In genomic region chr6:29513284-29513683, GRCm38 (mm10) we compare ENCODE assay signal across 8 mouse cellular contexts. TPM values are rescaled to one million over a fixed set of nuclear protein-coding genes. Genes with fewer than 3 reads are reported as not detected.
A peak's percentile ranks its signal among the peaks of the same experiment; 100 is the strongest.
DNase-seq lines count a peak whose midpoint lies in the region; ATAC-seq and TF ChIP-seq lines count a peak whose summit lies in the region.

No protein-coding gene starts in this region.

- H3K27me3 ChIP-seq in stomach, postnatal 0 days (ENCODE audit: control insufficient read depth, insufficient read depth, low read length) = no peaks in the 10 kb centered on the region

- peak overlapping the region; percentile 63; the same call in 1 of the 2 replicates for H3K27ac ChIP-seq in stomach, postnatal 0 days (replicated peaks)

- ATAC-seq in megakaryocyte progenitor cell, adult 5-6 weeks (replicated peaks; ENCODE audit: poor library complexity) = peak; percentile 59
- ATAC-seq in stomach, postnatal 0 days (ENCODE audit: low FRiP score, low TSS enrichment) = peak; percentile 83

- no peaks in the 10 kb centered on the region for H3K36me3 ChIP-seq in stomach, postnatal 0 days (ENCODE audit: control insufficient read depth, insufficient read depth, low read length)

- peak overlapping the region; percentile 38 for H3K4me2 ChIP-seq in stomach, postnatal 0 days (replicated peaks; ENCODE audit: low read depth)

- no peak for TF ChIP-seq CTCF in stomach, postnatal 0 days (IDR thresholded peaks at IDR 0.05; ENCODE audit: low read depth)

- no peak overlapping the region for H3K4me3 ChIP-seq in stomach, postnatal 0 days (ENCODE audit: low read depth, low read length)

- intact Hi-C loops in heart, postnatal 10 days (cut with DNase I) = no loop called here

- 4% methylated on average over 11 of the region's 11 CpGs for WGBS in stomach, postnatal 0 days

- H3K4me1 ChIP-seq in stomach, postnatal 0 days (replicated peaks; ENCODE audit: control insufficient read depth, insufficient read depth) = no peaks in the 10 kb centered on the region

- no peaks in the 10 kb centered on the region for H3K9me3 ChIP-seq in stomach, postnatal 0 days (ENCODE audit: control insufficient read depth, low read length)

- DNase-seq in MN1 (ENCODE audit: low spot score) = peak; percentile 80
- DNase-seq in embryo, embryonic 9.5 days (ENCODE audit: extremely low spot score) = peak; percentile 81
- peak; percentile 70 to 72 for DNase-seq in heart, postnatal 10 days
- DNase-seq in kidney, postnatal 10 days = peak; percentile 83
- peak; percentile 61 for DNase-seq in stomach, postnatal 0 days (ENCODE audit: low spot score)
- DNase-seq in layer of hippocampus, adult 9-10 months (ENCODE audit: low spot score) = no peak
- DNase-seq in layer of hippocampus, postnatal 14 days (ENCODE audit: low spot score in 2 of 2) = no peak

- no peak for TF ChIP-seq EP300 in stomach, postnatal 0 days (optimal IDR thresholded peaks at IDR 0.05)

- no peak overlapping the region for H3K9ac ChIP-seq in stomach, postnatal 0 days (ENCODE audit: low read length)

RNA-seq across cellular contexts. Expression of gene Kcp, which starts 5.5 kb away (rescaled TPM):
- total RNA-seq in heart, postnatal 10 days (2021) = 10 to 100 TPM; 18.9 to 19.9 TPM
- 0.05 TPM in 1 of 2 replicates, not detected in the other for total RNA-seq in megakaryocyte progenitor cell, adult 5-6 weeks (2015)
- 0.50 TPM in 1 of 2 replicates, not detected in the other for total RNA-seq in megakaryocyte progenitor cell, adult 5-6 weeks (2017)
- polyA plus RNA-seq in stomach, postnatal 0 days (2015; fragmentation: Nextera tagmentation; extraction: Ambion mirVana) = 3.8 and 6.1 TPM in 2 replicates
- total RNA-seq in layer of hippocampus, postnatal 14 days (2021) = 1 to 10 TPM; 6.8 to 7.5 TPM

RNA-seq across cellular contexts. Expression of gene Irf5, which starts 13.1 kb away (rescaled TPM):
- 1 to 10 TPM; 3.4 to 4.7 TPM for total RNA-seq in heart, postnatal 10 days (2021)
- total RNA-seq in megakaryocyte progenitor cell, adult 5-6 weeks (2015) = 6.1 and 11.5 TPM in 2 replicates
- total RNA-seq in megakaryocyte progenitor cell, adult 5-6 weeks (2017) = 14.4 and 18.1 TPM in 2 replicates
- 9.3 and 11.5 TPM in 2 replicates for polyA plus RNA-seq in stomach, postnatal 0 days (2015; fragmentation: Nextera tagmentation; extraction: Ambion mirVana)
- 1 to 10 TPM; 3.5 to 3.7 TPM for total RNA-seq in layer of hippocampus, postnatal 14 days (2021)

RNA-seq across cellular contexts. Expression of gene Atp6v1fnb, which starts 42.0 kb away (rescaled TPM):
- not detected for total RNA-seq in heart, postnatal 10 days (2021)
- total RNA-seq in megakaryocyte progenitor cell, adult 5-6 weeks (2015) = 0.79 TPM in 1 of 2 replicates, not detected in the other
- not detected in 2 replicates for total RNA-seq in megakaryocyte progenitor cell, adult 5-6 weeks (2017)
- not detected in 2 replicates for polyA plus RNA-seq in stomach, postnatal 0 days (2015; fragmentation: Nextera tagmentation; extraction: Ambion mirVana)
- total RNA-seq in layer of hippocampus, postnatal 14 days (2021) = under 1 TPM in 1 of 2 experiments, not detected in 1; 0.85 TPM

RNA-seq across cellular contexts. Expression of gene Atp6v1f, which starts 45.8 kb away (rescaled TPM):
- 100 to 1,000 TPM; 118 to 124 TPM for total RNA-seq in heart, postnatal 10 days (2021)
- total RNA-seq in megakaryocyte progenitor cell, adult 5-6 weeks (2015) = 205 and 206 TPM in 2 replicates
- total RNA-seq in megakaryocyte progenitor cell, adult 5-6 weeks (2017) = 115 and 159 TPM in 2 replicates
- polyA plus RNA-seq in stomach, postnatal 0 days (2015; fragmentation: Nextera tagmentation; extraction: Ambion mirVana) = 263 and 269 TPM in 2 replicates
- total RNA-seq in layer of hippocampus, postnatal 14 days (2021) = 100 to 1,000 TPM; 234 to 240 TPM

Comparison
In these comparisons a context has a peak if more than half of its experiments do, and no peak if none do; other contexts are left out.
1. DNase-seq: peak in MN1 (single experiment), embryo, embryonic 9.5 days (single experiment), heart, postnatal 10 days (2 of 2), kidney, postnatal 10 days (single experiment) and stomach, postnatal 0 days (single experiment); none in layer of hippocampus, adult 9-10 months (single experiment) and layer of hippocampus, postnatal 14 days (0 of 2).
2. RNA of gene Kcp, which starts 5.5 kb away (total RNA-seq): 18.9 to 19.9 TPM in heart, postnatal 10 days and 6.8 to 7.5 TPM in layer of hippocampus, postnatal 14 days; 0.05 to 0.50 TPM in megakaryocyte progenitor cell, adult 5-6 weeks; every median in the first group is over 4 times any median in the second.